Mouse (Mus musculus) lung, adult 2 months (tissue): ENCODE data around the gene Exd1.

Source experiments
- CTCF ChIP-seq: fragments of 200-500 bp; IDR thresholded peaks from 2 replicates; pipeline ENCODE4 v1.5.1; 2011; ENCODE audit warnings: mild to moderate bottlenecking, low read length, control low read depth; ENCODE audit not compliant: insufficient read depth
- POLR2A ChIP-seq: fragments of 200-500 bp; IDR thresholded peaks from 2 replicates; pipeline ENCODE4 v1.6.1; 2011; ENCODE audit warnings: low read depth, mild to moderate bottlenecking, control low read depth, low read length, borderline replicate concordance; ENCODE audit errors: extremely low read depth

GRCm38 (mm10) chr2:119581571-119581970 lies 34.1 kb upstream of the Exd1 start:
- TF ChIP-seq POLR2A: no peak
- no peak for TF ChIP-seq CTCF
